Mouse (Mus musculus): Measurements from ENCODE around the gene Srm.

The Srm gene

DNA sequence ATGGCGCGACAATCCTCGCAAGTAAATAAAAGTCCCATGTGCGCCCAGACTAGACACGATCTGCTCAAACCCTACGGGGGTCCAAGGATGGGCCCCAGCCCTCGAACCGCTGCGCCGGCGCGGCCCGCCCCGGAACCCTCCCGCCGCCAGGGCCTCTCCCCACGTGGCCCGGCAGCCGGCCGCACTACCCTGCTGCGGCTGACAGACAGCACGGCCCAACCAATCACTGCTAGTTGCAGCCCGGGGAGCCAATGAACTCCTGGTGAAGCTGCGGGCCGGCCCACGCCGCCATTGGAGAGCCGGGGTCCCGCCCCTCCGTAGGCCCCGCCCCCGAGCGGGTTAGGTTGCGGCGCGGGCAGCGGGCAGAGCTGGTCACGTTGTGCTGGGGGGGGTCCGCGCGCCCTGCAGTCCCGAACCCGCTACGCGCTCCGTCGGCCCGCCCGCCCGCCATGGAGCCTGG is at the start of gene Srm:
Gene Srm, plus strand, starts transcription at position 333 of the 460 bp plus-strand sequence.
- in situ Hi-C loops (cut with MboI, MseI) = no loop called here

DNA sequence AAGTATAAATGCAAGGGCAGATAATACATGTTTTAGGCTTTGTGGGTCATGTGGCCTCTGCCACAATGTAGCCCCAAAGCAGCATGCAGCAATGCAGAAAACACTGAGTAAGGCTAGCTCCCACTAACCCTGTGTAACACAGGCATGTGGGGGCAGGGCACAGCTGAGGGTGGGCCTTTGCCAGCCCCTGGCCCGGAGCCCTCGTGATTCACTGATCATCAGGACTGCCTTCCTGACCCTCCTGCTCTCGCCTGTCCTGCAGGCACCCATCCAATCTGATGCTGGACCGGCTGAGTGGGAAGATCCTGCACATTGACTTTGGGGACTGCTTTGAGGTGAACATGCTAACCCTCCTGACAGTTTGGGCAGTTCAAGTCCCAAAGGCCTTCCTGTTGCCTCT is 42.2 kb upstream of the Srm start:
- in situ Hi-C loops (cut with MboI, MseI) = no loop called here

GRCm38 (mm10) chr4:148557766-148558165 is 33.5 kb upstream of the Srm start:
- in situ Hi-C loops (cut with MboI, MseI) = no loop called here

DNA sequence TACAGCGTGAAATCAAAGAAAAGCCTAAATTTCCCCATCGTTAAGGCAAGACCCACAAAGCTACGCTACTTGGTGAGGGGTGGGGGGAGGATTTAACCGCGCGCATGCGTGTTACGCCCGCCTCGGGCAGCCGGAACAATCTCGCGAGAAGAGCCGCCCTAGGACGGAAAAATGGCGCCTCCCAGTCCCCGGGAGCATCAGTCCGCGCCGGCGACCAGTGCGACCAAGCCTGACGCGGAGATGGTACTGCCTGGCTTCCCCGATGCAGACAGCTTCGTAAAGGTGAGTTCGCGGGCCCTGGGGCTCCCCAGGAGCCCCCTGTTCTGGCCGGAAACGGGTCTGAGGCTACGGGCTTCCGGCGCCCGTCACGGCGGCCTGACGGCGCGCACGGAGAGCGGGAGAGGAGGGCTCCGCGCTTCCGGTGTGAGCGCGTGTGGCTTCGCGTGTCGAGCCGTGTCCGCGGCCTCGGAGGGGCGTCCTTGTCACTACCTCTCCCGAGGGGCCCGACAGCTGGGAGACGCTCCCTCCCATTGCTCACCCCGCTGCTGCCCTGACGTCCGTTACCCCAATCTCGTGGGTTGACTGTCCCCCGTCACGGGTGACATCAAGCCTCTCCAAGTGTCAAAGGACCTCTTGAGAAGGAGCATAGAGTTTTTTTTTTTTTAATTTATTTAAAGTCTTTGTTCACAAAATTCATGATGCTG is 32.9 kb upstream of the Srm start, which contains the start of gene Exosc10:
Gene Exosc10, plus strand, starts transcription at position 133 of the 704 bp plus-strand sequence.
- in situ Hi-C loops (cut with MboI, MseI) = no loop called here

DNA sequence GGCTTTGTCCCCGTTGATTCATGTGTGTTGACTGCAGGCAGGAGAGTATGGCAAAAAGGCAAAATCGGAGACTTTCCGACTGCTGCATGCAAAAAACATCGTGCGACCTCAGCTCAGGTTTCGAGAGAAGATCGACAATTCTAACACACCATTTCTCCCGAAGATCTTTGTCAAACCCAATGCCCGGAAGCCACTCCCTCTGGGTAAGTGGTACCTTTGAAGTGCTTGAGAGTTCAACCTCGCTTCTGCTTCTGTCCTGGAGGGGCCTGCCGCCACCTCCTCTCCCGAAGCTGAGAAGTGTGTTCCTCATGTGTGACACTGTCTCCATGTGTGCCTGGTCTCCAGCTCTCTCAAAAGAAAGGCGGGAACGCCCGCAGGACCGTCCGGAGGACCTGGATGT is 28.6 kb upstream of the Srm start:
- in situ Hi-C loops (cut with MboI, MseI) = no loop called here

DNA sequence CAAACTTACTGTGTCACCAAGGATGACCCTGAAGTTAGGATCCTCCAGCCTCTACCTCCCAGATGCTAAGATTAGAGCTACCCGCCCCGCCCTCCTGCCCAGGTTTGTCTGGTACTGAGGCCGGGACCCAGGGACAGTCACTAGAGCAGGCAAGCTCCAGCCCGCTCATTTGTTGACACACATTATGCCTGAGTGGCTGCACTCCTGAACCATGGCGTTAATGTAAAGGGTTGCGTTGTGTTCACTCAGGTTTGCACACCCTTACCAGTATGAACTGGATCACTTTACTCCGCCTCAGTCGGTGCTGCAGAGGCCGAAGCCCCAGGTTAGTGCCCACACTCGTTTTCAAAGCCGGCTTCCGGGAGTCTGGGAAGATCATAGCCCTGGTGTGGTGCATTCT is 27.7 kb upstream of the Srm start:
- in situ Hi-C loops (cut with MboI, MseI) = no loop called here

GRCm38 (mm10) chr4:148570138-148570537 is 21.2 kb upstream of the Srm start:
- in situ Hi-C loops (cut with MboI, MseI) = no loop called here

GRCm38 (mm10) chr4:148570693-148571295 is 20.5 kb upstream of the Srm start:
- in situ Hi-C loops (cut with MboI, MseI) = no loop called here

- in situ Hi-C loops (cut with MboI, MseI) = no loop called here
These were observed 18.1 kb upstream of the Srm start for GRCm38 (mm10) chr4:148573222-148573621.

GRCm38 (mm10) chr4:148580765-148581164 is 10.5 kb upstream of the Srm start:
- in situ Hi-C loops (cut with MboI, MseI) = no loop called here

DNA sequence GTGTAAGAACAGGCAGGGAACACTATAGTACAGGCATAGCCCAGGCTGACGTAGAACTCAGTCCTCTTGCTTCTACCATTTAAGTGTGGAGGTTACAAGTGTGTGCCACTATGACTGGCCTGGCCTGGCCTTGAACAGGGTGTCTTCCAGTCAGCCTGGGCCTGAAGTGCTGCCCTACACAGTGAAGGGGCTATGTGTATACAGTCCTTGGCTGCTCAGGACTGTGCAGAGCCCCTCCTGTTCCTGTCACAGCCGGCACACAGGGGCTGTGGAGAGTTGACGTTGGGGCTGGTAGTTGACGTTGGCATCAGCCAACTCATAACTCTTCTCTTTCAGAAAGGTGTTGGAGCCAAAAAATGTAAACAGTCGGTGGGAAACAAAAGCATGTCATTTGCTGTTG is 9.9 kb upstream of the Srm start:
- in situ Hi-C loops (cut with MboI, MseI) = no loop called here

- in situ Hi-C loops (cut with MboI, MseI) = no loop called here
These were observed 8.0 kb upstream of the Srm start for GRCm38 (mm10) chr4:148583257-148583656.

GRCm38 (mm10) chr4:148586648-148587047 is 4.7 kb upstream of the Srm start:
- in situ Hi-C loops (cut with MboI, MseI) = no loop called here

DNA sequence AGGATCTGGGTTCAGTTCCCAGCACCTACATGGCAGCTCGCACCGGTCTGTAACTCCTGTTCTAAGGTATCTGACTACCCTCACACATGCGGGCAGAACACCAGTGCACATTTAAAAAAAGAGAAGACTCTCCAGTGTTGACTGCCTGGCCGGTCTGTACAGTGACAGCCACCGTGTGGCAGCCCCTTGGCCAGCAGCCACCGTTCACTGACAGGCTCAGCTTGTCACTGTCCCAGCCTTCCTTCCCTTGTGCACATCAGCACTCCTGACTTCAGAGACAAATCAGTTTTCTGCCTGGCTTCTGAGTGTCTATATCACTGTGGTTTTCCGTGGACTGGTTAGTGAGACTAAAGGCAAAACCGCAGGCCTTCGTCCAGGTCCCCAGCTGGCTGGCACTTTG is 2.5 kb upstream of the Srm start:
- in situ Hi-C loops (cut with MboI, MseI) = no loop called here

- in situ Hi-C loops (cut with MboI, MseI) = no loop called here
These were observed 1.7 kb upstream of the Srm start for GRCm38 (mm10) chr4:148589565-148589964.

GRCm38 (mm10) chr4:148590421-148591170 is 707 bp upstream of the Srm start:
- in situ Hi-C loops (cut with MboI, MseI) = no loop called here

DNA sequence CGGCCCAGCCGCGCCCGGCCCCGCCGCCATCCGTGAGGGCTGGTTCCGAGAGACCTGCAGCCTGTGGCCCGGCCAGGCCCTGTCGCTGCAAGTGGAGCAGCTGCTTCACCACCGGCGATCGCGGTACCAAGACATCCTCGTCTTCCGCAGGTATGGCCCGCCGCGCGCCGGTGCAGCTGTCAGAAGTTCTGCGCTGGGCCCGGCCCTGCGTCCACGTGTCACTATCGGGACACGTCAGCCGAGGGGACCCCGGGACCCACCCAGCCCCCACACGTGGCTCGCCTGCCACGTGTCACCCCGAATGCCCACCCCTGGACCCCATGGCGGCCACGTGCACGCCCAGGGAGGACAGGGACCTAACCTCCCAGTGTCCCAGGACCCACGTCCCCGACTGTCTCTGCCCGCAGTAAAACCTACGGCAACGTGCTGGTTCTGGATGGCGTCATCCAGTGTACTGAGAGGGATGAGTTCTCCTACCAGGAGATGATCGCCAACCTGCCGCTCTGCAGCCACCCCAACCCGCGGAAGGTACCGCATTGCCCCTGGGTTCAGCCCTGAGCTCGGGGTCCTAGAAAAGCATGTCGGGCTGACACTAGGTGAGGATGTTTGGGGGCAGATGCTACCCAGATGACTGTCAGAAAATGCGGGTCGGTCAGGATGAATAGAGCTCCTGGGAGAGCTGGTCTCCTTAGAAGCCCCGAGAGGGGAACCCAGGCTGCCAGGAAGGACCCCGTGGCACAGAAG is 506 bp downstream of the Srm start:
- in situ Hi-C loops (cut with MboI, MseI) = no loop called here

- in situ Hi-C loops (cut with MboI, MseI) = no loop called here
These were observed 2.7 kb downstream of the Srm start for GRCm38 (mm10) chr4:148593996-148594395.

DNA sequence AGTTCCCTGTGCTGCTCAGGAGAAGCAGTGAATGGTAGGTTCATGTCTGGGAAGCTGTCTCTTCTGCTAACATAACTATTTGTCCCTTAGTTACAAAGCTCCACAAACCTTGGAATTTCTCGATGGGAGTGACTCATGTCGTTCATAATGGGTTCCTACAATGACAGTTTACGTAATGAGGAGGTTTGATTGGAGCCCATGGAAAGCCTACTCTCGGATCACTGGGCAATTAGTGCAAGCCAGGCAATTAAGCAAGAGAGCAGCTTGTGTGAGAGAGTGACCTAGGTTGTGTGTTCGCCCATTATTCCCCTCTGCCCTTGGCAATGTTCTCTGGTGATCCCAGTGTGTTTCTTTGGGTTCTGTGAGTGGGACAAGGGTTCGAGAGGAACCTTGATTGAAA is 4.6 kb downstream of the Srm start:
- in situ Hi-C loops (cut with MboI, MseI) = no loop called here

DNA sequence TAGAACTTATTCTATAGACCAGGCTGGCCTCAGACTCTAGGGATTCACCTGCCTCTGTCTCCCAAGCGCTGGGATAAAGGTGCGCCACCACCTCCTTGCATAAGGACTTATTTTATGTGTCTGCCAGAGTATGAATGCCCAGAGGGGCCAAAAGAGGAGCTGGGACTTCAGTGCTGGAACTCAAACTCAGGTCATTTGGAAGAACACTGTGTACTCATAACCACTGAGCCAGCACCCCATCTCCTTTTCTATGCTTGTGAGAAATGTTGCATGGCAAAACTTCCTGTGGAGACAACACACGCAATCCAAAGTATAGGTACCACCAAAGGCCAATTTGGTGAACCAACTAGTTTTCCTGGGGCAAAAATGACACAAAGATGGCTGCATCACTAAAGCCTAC is 5.4 kb downstream of the Srm start:
- in situ Hi-C loops (cut with MboI, MseI) = no loop called here

GRCm38 (mm10) chr4:148598826-148599225 is 7.5 kb downstream of the Srm start:
- in situ Hi-C loops (cut with MboI, MseI) = no loop called here

DNA sequence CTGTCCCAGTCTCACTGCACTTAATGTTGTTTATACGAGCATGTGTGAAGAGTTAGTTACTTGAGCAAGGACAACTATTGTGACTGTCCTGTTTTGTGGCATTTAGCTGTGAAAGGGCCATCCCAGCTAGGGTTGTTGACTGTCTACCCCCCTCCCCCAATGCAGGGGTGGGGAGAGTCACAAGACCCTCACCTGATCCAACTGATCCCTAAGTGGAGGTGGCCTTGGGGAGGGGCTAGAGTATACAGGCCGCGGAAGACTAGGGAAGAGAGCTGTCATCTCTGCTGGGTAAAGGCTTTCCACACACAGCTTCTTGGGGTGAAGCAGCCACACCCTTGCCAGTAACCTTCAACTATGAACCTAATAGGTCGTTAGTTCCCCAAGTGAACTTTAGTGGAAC is 9.0 kb downstream of the Srm start:
- in situ Hi-C loops (cut with MboI, MseI) = loop anchor here (25.0 kb wide), 1 partner anchor 438 kb away; the partner anchor contains the start of genes Fbxo2, Fbxo44 and Fbxo6
